Mouse (Mus musculus) CH12F3 (cell line): ENCODE measurements around the gene Slc1a2.

Source experiments
- in situ Hi-C: fragments of 300-500 bp; cut with MboI; formaldehyde crosslinking; loops from 2 replicates; pipeline ENCODE4 v1.14.3; 2020; ENCODE audit warnings: low sequenced_read_pairs

The Slc1a2 gene

GRCm38 (mm10) chr2:102809436-102809835 lies 151.0 kb downstream of the Slc1a2 start:
- in situ Hi-C loops, result loop anchor here (10.0 kb wide), 1 partner anchor 125 kb away; no protein-coding TSS in a partner anchor

- in situ Hi-C loops, result no loop called here
Observed at GRCm38 (mm10) chr2:102812756-102813155, 154.3 kb downstream of the Slc1a2 start.

GRCm38 (mm10) chr2:102815289-102815809 lies 156.9 kb downstream of the Slc1a2 start:
- in situ Hi-C loops, result no loop called here

GRCm38 (mm10) chr2:102820225-102820711 lies 161.8 kb downstream of the Slc1a2 start:
- in situ Hi-C loops, result no loop called here

- in situ Hi-C loops, result no loop called here
Observed at GRCm38 (mm10) chr2:102820790-102821189, 162.3 kb downstream of the Slc1a2 start.

- in situ Hi-C loops, result no loop called here
Observed at GRCm38 (mm10) chr2:102822036-102822435, 163.6 kb downstream of the Slc1a2 start.

GRCm38 (mm10) chr2:102825961-102826633 lies 167.6 kb downstream of the Slc1a2 start:
- in situ Hi-C loops, result no loop called here

GRCm38 (mm10) chr2:102827841-102828240 lies 169.4 kb downstream of the Slc1a2 start:
- in situ Hi-C loops, result no loop called here

- in situ Hi-C loops, result no loop called here
Observed at GRCm38 (mm10) chr2:102828381-102828780, 169.9 kb downstream of the Slc1a2 start.

- in situ Hi-C loops, result no loop called here
Observed at GRCm38 (mm10) chr2:102829201-102829600, 170.7 kb downstream of the Slc1a2 start.

- in situ Hi-C loops, result no loop called here
Observed at GRCm38 (mm10) chr2:102831547-102831946, 173.1 kb downstream of the Slc1a2 start.

GRCm38 (mm10) chr2:102838179-102838578 lies 179.7 kb downstream of the Slc1a2 start:
- in situ Hi-C loops, result no loop called here
